Mouse (Mus musculus): ENCODE data around the gene Itpk1. TPM values are rescaled to one million over a fixed set of nuclear protein-coding genes. Genes with fewer than 3 reads are reported as not detected.

Itpk1 gene
- polyA plus RNA-seq, 1 experiment from 2014 or later, result 10.9 TPM

- no peak overlapping the region for H3K4me2 ChIP-seq (replicated peaks; ENCODE audit: low read depth, low read length)
- no peak overlapping the region for H3K27ac ChIP-seq (ENCODE audit: low read length)
- peak; percentile 87 for DNase-seq (ENCODE audit: low spot score)
- no peak overlapping the region for H3K4me3 ChIP-seq (ENCODE audit: low read depth, low read length)
- TF ChIP-seq CTCF (IDR thresholded peaks at IDR 0.05) (no peak), EP300 (IDR thresholded peaks at IDR 0.05) (no peak)
- H3K9me3 ChIP-seq (ENCODE audit: low read length), result no peaks in the 10 kb centered on the region
- 2% methylated on average over 11 of the region's 11 CpGs for whole genome bisulfite sequencing
- H3K4me1 ChIP-seq (ENCODE audit: insufficient read depth, low read depth, low read length), result no peaks in the 10 kb centered on the region
- no peak overlapping the region for H3K9ac ChIP-seq (replicated peaks; ENCODE audit: low read depth)
- ATAC-seq, result peak; percentile 70
- peaks cover 9% of the 10 kb centered on the region; the same call in 1 of the 2 replicates for H3K27me3 ChIP-seq (replicated peaks; ENCODE audit: insufficient read depth, low read length)
- H3K36me3 ChIP-seq (ENCODE audit: insufficient read depth, low read length), result no peaks in the 10 kb centered on the region
Measured at GRCm38 (mm10) chr12:102550529-102550928, 154.2 kb downstream of the Itpk1 start.

GRCm38 (mm10) chr12:102545122-102545521 is 159.6 kb downstream of the Itpk1 start:
- H3K27me3 ChIP-seq (replicated peaks; ENCODE audit: insufficient read depth, low read length), result no peaks in the 10 kb centered on the region
- no peaks in the 10 kb centered on the region for H3K4me1 ChIP-seq (ENCODE audit: insufficient read depth, low read depth, low read length)
- DNase-seq (ENCODE audit: low spot score) (no peak), ATAC-seq (no peak)
- H3K27ac ChIP-seq (ENCODE audit: low read length), result no peak overlapping the region
- H3K9me3 ChIP-seq (ENCODE audit: low read length), result no peaks in the 10 kb centered on the region
- H3K9ac ChIP-seq (replicated peaks; ENCODE audit: low read depth), result no peak overlapping the region
- H3K4me3 ChIP-seq (ENCODE audit: low read depth, low read length), result no peak overlapping the region
- H3K36me3 ChIP-seq (ENCODE audit: insufficient read depth, low read length), result no peaks in the 10 kb centered on the region
- 48% methylated on average over 6 of the region's 6 CpGs for WGBS
- H3K4me2 ChIP-seq (replicated peaks; ENCODE audit: low read depth, low read length), result no peak overlapping the region
- no peak for TF ChIP-seq EP300 (IDR thresholded peaks at IDR 0.05)
- TF ChIP-seq CTCF (IDR thresholded peaks at IDR 0.05), result no peak

GRCm38 (mm10) chr12:102541168-102541567 is 163.6 kb downstream of the Itpk1 start:
- H3K4me1 ChIP-seq (ENCODE audit: insufficient read depth, low read depth, low read length), result no peaks in the 10 kb centered on the region
- ATAC-seq, result no peak
- no peak for DNase-seq (ENCODE audit: low spot score)
- TF ChIP-seq CTCF (IDR thresholded peaks at IDR 0.05) (no peak), EP300 (IDR thresholded peaks at IDR 0.05) (no peak)
- no peak overlapping the region for H3K9ac ChIP-seq (replicated peaks; ENCODE audit: low read depth)
- H3K9me3 ChIP-seq (ENCODE audit: low read length), result no peaks in the 10 kb centered on the region
- no peaks in the 10 kb centered on the region for H3K27me3 ChIP-seq (replicated peaks; ENCODE audit: insufficient read depth, low read length)
- no peak overlapping the region for H3K27ac ChIP-seq (ENCODE audit: low read length)
- no peak overlapping the region for H3K4me2 ChIP-seq (replicated peaks; ENCODE audit: low read depth, low read length)
- WGBS, result 88% methylated on average over 2 of the region's 7 CpGs
- H3K4me3 ChIP-seq (ENCODE audit: low read depth, low read length), result no peak overlapping the region
- H3K36me3 ChIP-seq (ENCODE audit: insufficient read depth, low read length), result no peaks in the 10 kb centered on the region

- Histone ChIP-seq H3K27ac (ENCODE audit: low read length) (no peak overlapping the region), H3K4me1 (ENCODE audit: insufficient read depth, low read depth, low read length) (no peaks in the 10 kb centered on the region), H3K36me3 (ENCODE audit: insufficient read depth, low read length) (no peaks in the 10 kb centered on the region), H3K4me2 (replicated peaks; ENCODE audit: low read depth, low read length) (no peak overlapping the region), H3K9ac (replicated peaks; ENCODE audit: low read depth) (no peak overlapping the region), H3K9me3 (ENCODE audit: low read length) (no peaks in the 10 kb centered on the region), H3K4me3 (ENCODE audit: low read depth, low read length) (no peak overlapping the region), H3K27me3 (replicated peaks; ENCODE audit: insufficient read depth, low read length) (no peaks in the 10 kb centered on the region)
- TF ChIP-seq EP300 (IDR thresholded peaks at IDR 0.05) (no peak), CTCF (IDR thresholded peaks at IDR 0.05) (no peak)
- ATAC-seq (no peak), DNase-seq (ENCODE audit: low spot score) (no peak)
- WGBS, result 71% methylated on average over 8 of the region's 8 CpGs
Measured at GRCm38 (mm10) chr12:102540278-102540677, 164.5 kb downstream of the Itpk1 start.

DNA sequence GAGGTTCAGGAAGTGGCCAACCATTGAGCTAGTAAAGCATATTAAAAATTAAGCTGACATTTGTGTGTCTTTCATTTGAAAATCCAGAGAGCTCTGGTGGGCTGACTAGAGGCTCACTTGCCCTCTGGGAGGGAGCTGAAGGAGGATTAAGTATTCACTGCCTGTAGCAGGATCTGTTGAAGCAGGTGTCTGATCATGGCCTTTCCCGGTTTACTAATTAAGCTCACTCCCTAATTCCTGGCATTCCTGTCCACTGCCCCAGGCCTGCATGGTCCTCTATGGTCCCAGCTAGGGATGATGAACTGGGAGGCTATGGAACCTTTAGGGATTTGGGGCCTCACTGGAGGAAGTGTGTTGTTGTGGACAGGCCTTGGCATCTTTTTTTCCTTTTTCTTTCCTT is 168.9 kb downstream of the Itpk1 start:
- Histone ChIP-seq H3K4me3 (ENCODE audit: low read depth, low read length) (no peak overlapping the region), H3K36me3 (ENCODE audit: insufficient read depth, low read length) (no peaks in the 10 kb centered on the region), H3K9me3 (ENCODE audit: low read length) (no peaks in the 10 kb centered on the region), H3K4me1 (ENCODE audit: insufficient read depth, low read depth, low read length) (no peaks in the 10 kb centered on the region), H3K4me2 (replicated peaks; ENCODE audit: low read depth, low read length) (no peak overlapping the region), H3K9ac (replicated peaks; ENCODE audit: low read depth) (no peak overlapping the region), H3K27ac (ENCODE audit: low read length) (no peak overlapping the region), H3K27me3 (replicated peaks; ENCODE audit: insufficient read depth, low read length) (no peaks in the 10 kb centered on the region)
- 47% methylated on average over 1 of the region's 1 CpGs for WGBS
- TF ChIP-seq CTCF (IDR thresholded peaks at IDR 0.05) (no peak), EP300 (IDR thresholded peaks at IDR 0.05) (no peak)
- ATAC-seq (no peak), DNase-seq (ENCODE audit: low spot score) (no peak)

DNA sequence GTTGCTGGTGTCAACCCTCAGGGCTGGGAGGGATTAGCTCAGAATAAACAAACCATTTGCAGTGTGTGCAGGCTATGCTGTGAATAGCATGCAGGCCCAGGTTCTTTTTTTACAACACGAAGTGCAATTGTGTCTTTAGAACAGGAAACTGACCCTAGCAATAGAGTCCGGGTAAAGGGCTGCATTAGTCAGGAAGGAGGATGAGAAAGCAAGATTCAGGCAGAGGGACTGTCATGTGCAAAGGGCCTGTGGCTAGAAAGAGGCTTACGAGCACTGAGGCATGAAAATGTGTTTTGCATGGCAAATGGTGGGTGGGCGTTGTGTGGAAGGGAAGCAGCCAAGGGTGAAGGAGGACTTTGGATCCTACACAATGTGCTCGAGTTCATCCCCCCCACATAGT is 176.7 kb downstream of the Itpk1 start:
- no peak overlapping the region for H3K9ac ChIP-seq (replicated peaks; ENCODE audit: low read depth)
- TF ChIP-seq EP300 (IDR thresholded peaks at IDR 0.05) (no peak), CTCF (IDR thresholded peaks at IDR 0.05) (no peak)
- H3K4me3 ChIP-seq (ENCODE audit: low read depth, low read length), result no peak overlapping the region
- no peak overlapping the region for H3K27ac ChIP-seq (ENCODE audit: low read length)
- H3K4me1 ChIP-seq (ENCODE audit: insufficient read depth, low read depth, low read length), result no peaks in the 10 kb centered on the region
- H3K27me3 ChIP-seq (replicated peaks; ENCODE audit: insufficient read depth, low read length), result no peaks in the 10 kb centered on the region
- no peak for DNase-seq (ENCODE audit: low spot score)
- ATAC-seq, result no peak
- no peaks in the 10 kb centered on the region for H3K9me3 ChIP-seq (ENCODE audit: low read length)
- no peak overlapping the region for H3K4me2 ChIP-seq (replicated peaks; ENCODE audit: low read depth, low read length)
- H3K36me3 ChIP-seq (ENCODE audit: insufficient read depth, low read length), result no peaks in the 10 kb centered on the region
- 65% methylated on average over 5 of the region's 5 CpGs for WGBS

DNA sequence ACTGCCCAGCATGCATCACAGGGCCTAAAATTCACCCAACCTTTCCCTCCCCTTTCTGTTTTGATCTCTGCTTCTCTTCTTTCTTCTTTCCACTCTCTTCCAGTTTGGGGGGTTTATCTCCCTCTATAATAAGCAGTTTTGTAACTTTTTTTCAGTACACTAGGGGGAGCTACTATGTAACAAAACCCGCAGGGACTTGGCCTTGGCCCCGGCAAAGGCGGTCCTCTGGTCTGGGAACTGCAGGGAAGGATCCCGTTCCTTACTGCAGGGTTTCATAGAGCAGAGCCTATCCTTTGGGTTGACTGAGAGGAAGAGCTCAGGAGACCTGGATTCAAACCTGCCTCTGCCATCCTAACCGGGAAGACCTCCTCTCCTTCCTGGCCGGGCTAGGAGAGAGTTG is 180.0 kb downstream of the Itpk1 start:
- Histone ChIP-seq H3K36me3 (ENCODE audit: insufficient read depth, low read length) (no peaks in the 10 kb centered on the region), H3K9me3 (ENCODE audit: low read length) (no peaks in the 10 kb centered on the region), H3K27me3 (replicated peaks; ENCODE audit: insufficient read depth, low read length) (no peaks in the 10 kb centered on the region), H3K9ac (replicated peaks; ENCODE audit: low read depth) (no peak overlapping the region), H3K4me2 (replicated peaks; ENCODE audit: low read depth, low read length) (no peak overlapping the region), H3K4me1 (ENCODE audit: insufficient read depth, low read depth, low read length) (peaks cover 9% of the 10 kb centered on the region; the same call in 1 of the 2 replicates), H3K27ac (ENCODE audit: low read length) (no peak overlapping the region), H3K4me3 (ENCODE audit: low read depth, low read length) (no peak overlapping the region)
- ATAC-seq, result 0 out of 2 replicates have a peak, but pooled peaks have one; percentile 16
- 13% methylated on average over 6 of the region's 6 CpGs for WGBS
- TF ChIP-seq CTCF (IDR thresholded peaks at IDR 0.05) (peak; percentile 58), EP300 (IDR thresholded peaks at IDR 0.05) (no peak)
- peak; percentile 76 for DNase-seq (ENCODE audit: low spot score)
